Mouse (Mus musculus): ENCODE data around the gene Spag5.

Gene Spag5

GRCm38 (mm10) chr11:78324000-78324785, 22.9 kb downstream of the Spag5 start:
- no peak for DNase-seq

GRCm38 (mm10) chr11:78324965-78325364, 23.6 kb downstream of the Spag5 start:
- DNase-seq, result no peak

GRCm38 (mm10) chr11:78327215-78327614, 25.9 kb downstream of the Spag5 start:
- no peak for DNase-seq

GRCm38 (mm10) chr11:78327634-78328511, 26.5 kb downstream of the Spag5 start, which contains the start of gene Pigs:
Pigs (plus strand) TSS chr11:78328415.
- peak; percentile 98 for DNase-seq

- DNase-seq, result no peak
Observed at GRCm38 (mm10) chr11:78328512-78329056, 27.3 kb downstream of the Spag5 start.

GRCm38 (mm10) chr11:78332676-78333075, 31.3 kb downstream of the Spag5 start:
- DNase-seq, result no peak

- DNase-seq, result no peak
Observed at GRCm38 (mm10) chr11:78333992-78334391, 32.7 kb downstream of the Spag5 start.

- no peak for DNase-seq
Observed at GRCm38 (mm10) chr11:78337040-78337439, 35.7 kb downstream of the Spag5 start.

- DNase-seq, result no peak
Observed at GRCm38 (mm10) chr11:78341702-78342101, 40.4 kb downstream of the Spag5 start.

- DNase-seq, result peak; percentile 78
Observed at GRCm38 (mm10) chr11:78343381-78344327, 42.3 kb downstream of the Spag5 start, which contains the start of gene Unc119. Unc119 (plus strand) TSS chr11:78343482.

GRCm38 (mm10) chr11:78344328-78344889, 43.1 kb downstream of the Spag5 start:
- DNase-seq, result no peak

- peak; percentile 60 for DNase-seq
Observed at GRCm38 (mm10) chr11:78344890-78345715, 43.8 kb downstream of the Spag5 start.

- DNase-seq, result peak; percentile 28
Observed at GRCm38 (mm10) chr11:78345801-78346200, 44.5 kb downstream of the Spag5 start.

- DNase-seq, result no peak
Observed at GRCm38 (mm10) chr11:78346326-78347069, 45.2 kb downstream of the Spag5 start.

GRCm38 (mm10) chr11:78347070-78347754, 45.9 kb downstream of the Spag5 start:
- DNase-seq, result peak; percentile 84

- DNase-seq, result peak; percentile 46
Observed at GRCm38 (mm10) chr11:78347908-78348307, 46.6 kb downstream of the Spag5 start.

- no peak for DNase-seq
Observed at GRCm38 (mm10) chr11:78348474-78348873, 47.1 kb downstream of the Spag5 start.

GRCm38 (mm10) chr11:78349441-78350358, 48.4 kb downstream of the Spag5 start:
- DNase-seq, result no peak

Data from lung, postnatal 14 days (tissue).